Mouse (Mus musculus): ENCODE results near the gene Scrt2. TPM values are rescaled to one million over a fixed set of nuclear protein-coding genes. Genes with fewer than 3 reads are reported as not detected.

Gene Scrt2
- polyA plus RNA-seq, 1 experiment, result 0.16 TPM

GRCm38 (mm10) chr2:152132691-152133090 is 51.4 kb downstream of the Scrt2 start:
- DNase-seq, result no peak
- Histone ChIP-seq H3K36me3 (ENCODE audit: control insufficient read depth, insufficient read depth, low read length) (no peaks in the 10 kb centered on the region), H3K4me1 (replicated peaks; ENCODE audit: control insufficient read depth, insufficient read depth, low read length) (no peaks in the 10 kb centered on the region), H3K4me3 (ENCODE audit: control insufficient read depth, insufficient read depth, low read length) (no peak overlapping the region), H3K27ac (ENCODE audit: control insufficient read depth, insufficient read depth, low read length) (no peak overlapping the region), H3K27me3 (ENCODE audit: control insufficient read depth, insufficient read depth, low read length) (no peaks in the 10 kb centered on the region)
- TF ChIP-seq CTCF (IDR thresholded peaks at IDR 0.05; ENCODE audit: borderline replicate concordance, control insufficient read depth, extremely low read depth, insufficient read depth, low read length, poor library complexity) (no peak), POLR2A (IDR thresholded peaks at IDR 0.05; ENCODE audit: control insufficient read depth, extremely low read depth, insufficient read depth, low read length, poor library complexity) (no peak)
- 81% methylated on average over 8 of the region's 8 CpGs for WGBS

DNA sequence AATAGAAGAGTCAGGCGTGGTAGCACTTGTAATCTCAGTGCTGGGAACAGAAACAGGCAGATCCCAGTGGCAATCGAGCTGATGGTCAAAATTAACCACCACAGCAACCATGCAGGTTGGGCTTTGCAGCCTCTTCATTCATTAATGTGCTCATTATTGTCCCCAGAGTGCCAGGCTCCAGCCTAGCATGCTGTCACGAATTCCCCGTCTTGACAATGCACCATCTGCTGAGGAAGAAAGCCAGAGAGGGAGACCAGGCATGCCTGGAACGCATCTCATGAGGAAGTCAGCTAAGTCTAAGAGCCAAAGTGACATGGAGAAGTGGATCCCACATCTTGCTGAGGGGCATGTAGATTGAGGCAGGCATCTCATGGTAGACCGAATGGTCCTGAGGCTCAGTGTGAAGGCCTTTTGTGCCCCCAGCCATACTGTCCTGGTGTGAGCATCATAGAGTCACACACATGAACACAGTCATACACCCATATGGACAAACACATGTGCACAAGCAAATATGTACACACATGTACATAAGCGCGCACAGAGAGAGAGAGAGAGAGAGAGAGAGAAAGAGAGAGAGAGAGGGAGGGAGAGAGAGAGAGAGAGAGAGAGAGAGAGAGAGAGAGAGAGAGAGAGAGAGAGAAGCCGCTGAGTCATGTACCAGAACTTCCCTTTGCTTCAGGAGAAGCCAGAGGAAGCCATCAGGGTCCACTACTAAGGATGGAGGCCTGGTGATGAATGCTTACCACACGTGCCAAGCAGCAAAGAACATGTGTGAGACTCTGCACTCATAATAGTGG is 58.1 kb downstream of the Scrt2 start:
- peaks cover 6% of the 10 kb centered on the region; the same call in 1 of the 2 replicates for H3K27me3 ChIP-seq (ENCODE audit: control insufficient read depth, insufficient read depth, low read length)
- no peaks in the 10 kb centered on the region for H3K36me3 ChIP-seq (ENCODE audit: control insufficient read depth, insufficient read depth, low read length)
- WGBS, result 69% methylated on average over 10 of the region's 10 CpGs
- no peak overlapping the region for H3K27ac ChIP-seq (ENCODE audit: control insufficient read depth, insufficient read depth, low read length)
- no peak for DNase-seq
- no peaks in the 10 kb centered on the region; the same call in 1 of the 2 replicates for H3K4me1 ChIP-seq (replicated peaks; ENCODE audit: control insufficient read depth, insufficient read depth, low read length)
- TF ChIP-seq POLR2A (IDR thresholded peaks at IDR 0.05; ENCODE audit: control insufficient read depth, extremely low read depth, insufficient read depth, low read length, poor library complexity), result no peak
- no peak for TF ChIP-seq CTCF (IDR thresholded peaks at IDR 0.05; ENCODE audit: borderline replicate concordance, control insufficient read depth, extremely low read depth, insufficient read depth, low read length, poor library complexity)
- no peak overlapping the region for H3K4me3 ChIP-seq (ENCODE audit: control insufficient read depth, insufficient read depth, low read length)

- peaks cover 6% of the 10 kb centered on the region; the same call in 1 of the 2 replicates for H3K27me3 ChIP-seq (ENCODE audit: control insufficient read depth, insufficient read depth, low read length)
- no peak overlapping the region for H3K4me3 ChIP-seq (ENCODE audit: control insufficient read depth, insufficient read depth, low read length)
- no peak for DNase-seq
- 94% methylated on average over 11 of the region's 11 CpGs for WGBS
- H3K27ac ChIP-seq (ENCODE audit: control insufficient read depth, insufficient read depth, low read length), result no peak overlapping the region
- no peaks in the 10 kb centered on the region; the same call in 1 of the 2 replicates for H3K4me1 ChIP-seq (replicated peaks; ENCODE audit: control insufficient read depth, insufficient read depth, low read length)
- TF ChIP-seq CTCF (IDR thresholded peaks at IDR 0.05; ENCODE audit: borderline replicate concordance, control insufficient read depth, extremely low read depth, insufficient read depth, low read length, poor library complexity) (no peak), POLR2A (IDR thresholded peaks at IDR 0.05; ENCODE audit: control insufficient read depth, extremely low read depth, insufficient read depth, low read length, poor library complexity) (no peak)
- no peaks in the 10 kb centered on the region for H3K36me3 ChIP-seq (ENCODE audit: control insufficient read depth, insufficient read depth, low read length)
Measured at GRCm38 (mm10) chr2:152140941-152141340, 59.6 kb downstream of the Scrt2 start.

DNA sequence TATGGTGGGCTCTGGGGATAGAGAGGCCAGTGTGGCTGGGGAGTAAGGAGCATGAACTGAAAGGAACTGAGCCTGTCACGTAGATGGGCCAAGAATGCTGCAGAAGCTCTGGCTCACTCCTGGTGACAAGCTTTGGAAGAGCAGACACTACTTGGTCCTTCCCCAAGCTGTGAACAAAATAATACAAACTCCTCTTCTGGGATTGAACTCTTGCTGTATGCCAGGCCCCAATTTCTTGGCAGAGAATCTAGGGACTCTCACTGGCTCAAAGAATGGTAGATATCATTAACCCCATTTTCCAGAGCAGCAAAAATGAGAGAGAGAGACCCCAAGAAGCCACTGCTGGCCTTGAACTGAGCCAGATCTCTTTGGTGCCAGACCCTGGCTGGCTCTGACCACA is 60.2 kb downstream of the Scrt2 start:
- no peak for DNase-seq

DNA sequence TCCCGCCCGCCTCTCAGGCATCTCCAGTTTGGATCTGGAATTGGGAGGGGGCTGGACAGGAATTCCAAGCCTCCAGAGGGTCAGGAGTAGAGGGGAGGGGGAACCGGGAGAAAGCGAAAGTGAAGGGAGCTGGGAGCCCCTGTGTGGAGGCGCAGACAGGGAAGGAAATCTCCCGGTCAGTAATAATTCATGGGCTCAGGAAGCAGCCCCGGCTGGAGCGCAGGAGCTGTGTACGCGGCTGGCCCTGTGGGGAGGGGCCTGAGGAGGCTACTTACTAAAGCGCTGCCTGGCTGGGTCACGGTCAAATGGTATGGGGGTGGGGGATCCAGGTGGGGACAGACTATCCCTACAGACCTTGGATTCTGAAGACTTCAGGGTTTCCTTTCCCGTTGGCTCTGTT is 60.7 kb downstream of the Scrt2 start:
- DNase-seq, result no peak
- Histone ChIP-seq H3K27ac (ENCODE audit: control insufficient read depth, insufficient read depth, low read length) (no peak overlapping the region), H3K4me3 (ENCODE audit: control insufficient read depth, insufficient read depth, low read length) (no peak overlapping the region), H3K36me3 (ENCODE audit: control insufficient read depth, insufficient read depth, low read length) (no peaks in the 10 kb centered on the region), H3K4me1 (replicated peaks; ENCODE audit: control insufficient read depth, insufficient read depth, low read length) (no peaks in the 10 kb centered on the region; the same call in 1 of the 2 replicates), H3K27me3 (ENCODE audit: control insufficient read depth, insufficient read depth, low read length) (peaks cover 6% of the 10 kb centered on the region; the same call in 1 of the 2 replicates)
- WGBS, result 16% methylated on average over 13 of the region's 13 CpGs
- TF ChIP-seq POLR2A (IDR thresholded peaks at IDR 0.05; ENCODE audit: control insufficient read depth, extremely low read depth, insufficient read depth, low read length, poor library complexity), result no peak
- TF ChIP-seq CTCF (IDR thresholded peaks at IDR 0.05; ENCODE audit: borderline replicate concordance, control insufficient read depth, extremely low read depth, insufficient read depth, low read length, poor library complexity), result no peak

More for the DNA sequence above, 60.2 kb downstream of the Scrt2 start:
- 79% methylated on average over 1 of the region's 1 CpGs for WGBS
- Histone ChIP-seq H3K27me3 (ENCODE audit: control insufficient read depth, insufficient read depth, low read length) (peaks cover 6% of the 10 kb centered on the region; the same call in 1 of the 2 replicates), H3K36me3 (ENCODE audit: control insufficient read depth, insufficient read depth, low read length) (no peaks in the 10 kb centered on the region), H3K4me1 (replicated peaks; ENCODE audit: control insufficient read depth, insufficient read depth, low read length) (no peaks in the 10 kb centered on the region; the same call in 1 of the 2 replicates), H3K27ac (ENCODE audit: control insufficient read depth, insufficient read depth, low read length) (no peak overlapping the region), H3K4me3 (ENCODE audit: control insufficient read depth, insufficient read depth, low read length) (no peak overlapping the region)
- TF ChIP-seq POLR2A (IDR thresholded peaks at IDR 0.05; ENCODE audit: control insufficient read depth, extremely low read depth, insufficient read depth, low read length, poor library complexity) (no peak), CTCF (IDR thresholded peaks at IDR 0.05; ENCODE audit: borderline replicate concordance, control insufficient read depth, extremely low read depth, insufficient read depth, low read length, poor library complexity) (no peak)

- 7% methylated on average over 11 of the region's 11 CpGs for WGBS
- TF ChIP-seq POLR2A (IDR thresholded peaks at IDR 0.05; ENCODE audit: control insufficient read depth, extremely low read depth, insufficient read depth, low read length, poor library complexity), result no peak
- no peak for TF ChIP-seq CTCF (IDR thresholded peaks at IDR 0.05; ENCODE audit: borderline replicate concordance, control insufficient read depth, extremely low read depth, insufficient read depth, low read length, poor library complexity)
- Histone ChIP-seq H3K27me3 (ENCODE audit: control insufficient read depth, insufficient read depth, low read length) (peaks cover 6% of the 10 kb centered on the region; the same call in 1 of the 2 replicates), H3K4me1 (replicated peaks; ENCODE audit: control insufficient read depth, insufficient read depth, low read length) (no peaks in the 10 kb centered on the region; the same call in 1 of the 2 replicates), H3K36me3 (ENCODE audit: control insufficient read depth, insufficient read depth, low read length) (no peaks in the 10 kb centered on the region), H3K4me3 (ENCODE audit: control insufficient read depth, insufficient read depth, low read length) (no peak overlapping the region), H3K27ac (ENCODE audit: control insufficient read depth, insufficient read depth, low read length) (no peak overlapping the region)
- no peak for DNase-seq
Measured at GRCm38 (mm10) chr2:152142571-152142970, 61.2 kb downstream of the Scrt2 start.
